ENCODE assay signal across 20 mouse cellular contexts in genomic region chr9:45027376-45027775, GRCm38 (mm10). TPM values are rescaled to one million over a fixed set of nuclear protein-coding genes. Genes with fewer than 3 reads are reported as not detected.
"Had no signal": no experiment of that assay in that cellular context is flagged by ENCODE, and none has a peak within 500 bp of the region (broad histone marks: within the 10 kb centered on the region; RNA-seq: fewer than 3 reads in every experiment).

No protein-coding gene starts in this region.

- H3K4me1 ChIP-seq: midbrain, embryonic 10.5 days; midbrain, embryonic 12.5 days; neural tube, embryonic 13.5 days; neural tube, embryonic 15.5 days; stomach, embryonic 15.5 days had no signal

- H3K27ac ChIP-seq: liver, embryonic 14.5 days; midbrain, embryonic 10.5 days; midbrain, embryonic 12.5 days; neural tube, embryonic 13.5 days; neural tube, embryonic 15.5 days; stomach, embryonic 15.5 days had no signal

- H3K9ac ChIP-seq: liver, embryonic 14.5 days; lung, embryonic 14.5 days; midbrain, embryonic 12.5 days; neural tube, embryonic 13.5 days; neural tube, embryonic 15.5 days; stomach, embryonic 15.5 days had no signal

- H3K4me2 ChIP-seq: lung, embryonic 14.5 days; midbrain, embryonic 12.5 days; neural tube, embryonic 13.5 days; neural tube, embryonic 15.5 days; stomach, embryonic 15.5 days had no signal

- H3K4me3 ChIP-seq: midbrain, embryonic 10.5 days; midbrain, embryonic 12.5 days; myocyte; neural tube, embryonic 13.5 days; neural tube, embryonic 15.5 days; stomach, embryonic 15.5 days had no signal

- ATAC-seq: midbrain, embryonic 16.5 days had no signal

- DNase-seq: lung, adult 18-20 months; lung, embryonic 14.5 days; lung, postnatal 14 days; lung, postnatal 4 days; midbrain, embryonic 14.5 days; right cerebral cortex, postnatal 14 days; thymus, adult 2 months; thymus, postnatal 25 days; thymus, postnatal 4 days had no signal

- H3K9me3 ChIP-seq: midbrain, embryonic 10.5 days; midbrain, embryonic 12.5 days; neural tube, embryonic 13.5 days; neural tube, embryonic 15.5 days; stomach, embryonic 15.5 days had no signal

- H3K36me3 ChIP-seq: midbrain, embryonic 10.5 days; midbrain, embryonic 12.5 days; neural tube, embryonic 13.5 days; neural tube, embryonic 15.5 days; stomach, embryonic 15.5 days had no signal

RNA-seq across cellular contexts. Expression of gene Mpzl2, which starts 12.2 kb away (rescaled TPM):
- polyA plus RNA-seq: myocyte had no signal

RNA-seq across cellular contexts. Expression of gene Cd3e, which starts 17.9 kb away (rescaled TPM):
- polyA plus RNA-seq: liver, embryonic 14.5 days; liver, embryonic 16.5 days; lung, embryonic 14.5 days; midbrain, embryonic 10.5 days; midbrain, embryonic 12.5 days; midbrain, embryonic 14.5 days; midbrain, embryonic 16.5 days; myocyte; neural tube, embryonic 11.5 days had no signal

RNA-seq across cellular contexts. Expression of gene Cd3d, which starts 45.8 kb away (rescaled TPM):
- polyA plus RNA-seq: lung, embryonic 14.5 days; midbrain, embryonic 10.5 days; midbrain, embryonic 12.5 days; midbrain, embryonic 14.5 days; midbrain, embryonic 16.5 days; myocyte; neural tube, embryonic 11.5 days; neural tube, embryonic 13.5 days; neural tube, embryonic 15.5 days had no signal

RNA-seq across cellular contexts. Expression of gene Cd3g, which starts 47.1 kb away (rescaled TPM):
- polyA plus RNA-seq: midbrain, embryonic 10.5 days; midbrain, embryonic 12.5 days; midbrain, embryonic 14.5 days; midbrain, embryonic 16.5 days; neural tube, embryonic 11.5 days; neural tube, embryonic 13.5 days; neural tube, embryonic 15.5 days; testis, adult 2 months had no signal
